Mouse (Mus musculus) adrenal gland, adult 8-10 months (tissue): ENCODE data around the gene Rnf187. TPM values are rescaled to one million over a fixed set of nuclear protein-coding genes. Genes with fewer than 3 reads are reported as not detected.

ENCODE experiments used
- DNase-seq: peaks from one replicate; pipeline ENCODE4 v3.0.0; 2022
- total RNA-seq, 4 experiments: library from RNA; stranded (reverse); gene quantifications; 2 replicates each; pipeline ENCODE4 v1.2.4; 2022

The Rnf187 gene
- 100 to 1,000 TPM; 179 to 200 (median 190) TPM for total RNA-seq

DNA sequence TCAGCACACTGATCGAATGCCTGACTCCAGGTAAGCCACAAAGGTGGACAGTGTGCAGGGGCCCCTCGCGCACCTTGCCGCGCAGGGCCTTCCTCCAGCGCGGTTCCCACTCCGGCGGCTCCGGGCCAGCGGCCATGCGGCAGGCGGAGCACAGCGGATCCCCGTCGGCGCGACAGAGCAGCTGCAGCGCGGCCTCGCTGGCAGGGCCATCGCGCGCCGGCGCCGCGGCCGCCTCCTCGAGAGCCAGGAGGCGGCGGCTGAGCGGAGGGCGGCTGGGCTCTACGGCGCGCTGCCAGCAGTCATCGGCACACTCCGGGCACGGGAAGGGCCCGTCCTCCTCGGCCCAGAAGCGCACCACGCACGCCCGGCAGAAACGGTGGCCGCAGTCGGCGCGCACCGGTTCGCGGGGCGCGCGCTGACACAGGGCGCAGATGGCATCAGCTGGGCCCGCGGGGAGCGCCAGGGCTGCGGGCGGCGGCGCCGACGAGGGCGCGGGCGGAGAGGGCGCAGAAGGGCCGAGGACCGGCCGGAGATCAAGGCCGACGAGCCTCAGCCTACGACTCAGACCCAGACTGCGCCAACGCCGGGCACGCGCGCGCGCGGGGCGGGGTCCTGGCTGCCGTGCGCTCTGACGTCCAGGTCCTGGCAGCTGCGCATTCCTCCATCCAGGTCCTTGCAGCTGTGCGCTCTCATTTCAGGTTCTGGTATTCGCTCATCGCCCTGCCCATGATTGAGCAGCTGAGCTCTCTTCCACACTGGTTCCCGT lies at the start of gene Rnf187:
Gene Rnf187, minus strand, starts transcription at position 595 of the 766 bp plus-strand sequence.
- DNase-seq: peak; percentile 89

- no peak for DNase-seq
Measured at GRCm38 (mm10) chr11:58985299-58985917, 46.7 kb upstream of the Rnf187 start.

GRCm38 (mm10) chr11:58984657-58985056 lies 45.9 kb upstream of the Rnf187 start:
- no peak for DNase-seq

- no peak for DNase-seq
Measured at GRCm38 (mm10) chr11:58983691-58984341, 45.1 kb upstream of the Rnf187 start.

GRCm38 (mm10) chr11:58982471-58983097 lies 43.9 kb upstream of the Rnf187 start:
- DNase-seq: no peak

DNA sequence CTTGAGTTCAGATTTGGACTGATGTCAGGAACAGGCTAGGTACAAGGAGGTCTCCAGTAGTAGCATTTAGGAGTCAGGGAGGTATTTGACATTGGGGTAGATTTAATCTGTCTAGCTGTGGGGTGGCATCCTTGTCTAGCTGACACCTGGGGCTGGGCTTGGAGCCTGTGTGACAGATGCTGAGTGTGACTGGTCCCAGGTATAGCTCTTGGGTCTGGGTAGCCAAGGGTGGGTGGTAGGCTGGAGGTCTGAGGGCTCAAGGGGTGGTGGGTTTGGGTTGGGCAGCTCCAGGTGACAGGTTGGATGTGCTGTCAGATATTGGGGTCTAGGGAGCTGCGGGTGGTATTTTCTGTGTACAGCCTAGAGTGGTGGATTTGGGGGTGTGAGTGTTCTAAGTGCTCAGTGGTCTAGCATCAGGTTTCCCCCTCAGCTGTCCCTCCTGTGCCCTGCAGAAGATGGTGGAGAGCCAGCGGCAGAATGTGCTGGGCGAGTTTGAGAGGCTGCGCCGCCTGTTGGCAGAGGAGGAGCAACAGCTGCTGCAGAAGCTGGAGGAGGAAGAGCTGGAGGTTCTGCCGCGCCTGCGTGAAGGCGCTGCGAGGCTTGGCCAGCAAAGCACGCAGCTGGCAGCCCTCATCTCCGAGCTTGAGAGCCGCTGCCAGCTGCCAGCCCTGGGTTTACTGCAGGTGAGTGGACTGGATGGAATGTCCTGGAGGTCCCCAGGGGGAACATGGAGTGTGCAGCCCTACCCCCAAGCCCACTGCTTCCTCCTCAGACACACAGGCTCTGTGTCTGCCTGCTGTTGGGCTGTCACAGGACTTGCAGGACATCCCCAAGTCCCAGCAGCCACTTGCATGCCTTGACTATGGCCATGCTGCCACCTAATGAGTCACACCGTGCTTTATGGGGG lies 43.1 kb upstream of the Rnf187 start:
- no peak for DNase-seq

- no peak for DNase-seq
Measured at GRCm38 (mm10) chr11:58980381-58980990, 41.8 kb upstream of the Rnf187 start.

GRCm38 (mm10) chr11:58979661-58980060 lies 40.9 kb upstream of the Rnf187 start:
- DNase-seq: no peak

DNA sequence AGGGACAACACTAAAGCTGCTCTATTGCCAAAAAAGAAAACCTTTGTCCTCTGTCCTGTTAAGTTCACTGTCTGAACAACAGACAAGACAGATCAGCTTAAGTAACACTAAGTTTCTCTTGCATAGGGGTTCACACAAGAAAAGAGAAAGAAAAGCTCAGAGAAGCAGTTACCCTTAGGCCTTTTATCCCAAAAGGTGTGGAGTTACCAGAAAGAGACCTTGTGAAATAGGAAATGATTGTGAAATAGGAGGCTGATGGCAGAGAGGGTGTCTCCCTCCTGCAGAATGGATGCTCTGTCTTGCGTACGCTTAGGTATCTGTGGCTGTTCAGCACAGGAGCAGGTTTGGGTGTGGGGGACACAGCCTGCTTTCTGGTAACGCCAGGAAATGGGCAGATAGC lies 40.5 kb upstream of the Rnf187 start:
- no peak for DNase-seq

- DNase-seq: no peak
Measured at GRCm38 (mm10) chr11:58978706-58979030, 40.0 kb upstream of the Rnf187 start.

DNA sequence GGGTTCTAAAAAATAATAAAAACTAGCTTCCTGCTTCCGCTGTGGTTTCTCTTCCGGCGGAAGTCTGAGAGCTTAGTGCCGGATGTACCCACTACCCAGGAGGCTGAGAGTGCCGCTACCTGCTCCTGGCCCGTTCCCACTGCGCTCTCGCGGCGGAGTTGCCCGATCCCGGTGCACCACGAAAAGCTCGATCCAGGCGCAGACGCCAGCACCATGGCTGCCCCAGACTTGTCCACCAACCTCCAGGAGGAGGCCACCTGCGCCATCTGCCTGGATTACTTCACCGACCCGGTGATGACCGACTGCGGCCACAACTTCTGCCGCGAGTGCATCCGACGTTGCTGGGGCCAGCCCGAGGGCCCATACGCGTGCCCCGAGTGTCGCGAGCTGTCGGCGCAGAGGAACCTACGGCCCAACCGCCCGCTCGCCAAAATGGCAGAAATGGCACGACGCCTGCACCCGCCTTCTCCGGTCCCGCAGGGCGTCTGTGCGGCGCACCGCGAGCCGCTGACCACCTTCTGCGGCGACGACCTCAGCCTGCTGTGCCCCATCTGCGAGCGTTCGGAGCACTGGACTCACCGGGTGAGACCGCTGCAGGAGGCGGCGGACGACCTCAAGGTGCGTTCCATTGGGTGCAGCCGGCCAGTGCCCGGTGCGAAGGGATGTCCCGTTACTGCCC lies 39.5 kb upstream of the Rnf187 start, which contains the start of gene Trim11:
Gene Trim11, plus strand, starts transcription at position 67 of the 679 bp plus-strand sequence.
- no peak for DNase-seq

DNA sequence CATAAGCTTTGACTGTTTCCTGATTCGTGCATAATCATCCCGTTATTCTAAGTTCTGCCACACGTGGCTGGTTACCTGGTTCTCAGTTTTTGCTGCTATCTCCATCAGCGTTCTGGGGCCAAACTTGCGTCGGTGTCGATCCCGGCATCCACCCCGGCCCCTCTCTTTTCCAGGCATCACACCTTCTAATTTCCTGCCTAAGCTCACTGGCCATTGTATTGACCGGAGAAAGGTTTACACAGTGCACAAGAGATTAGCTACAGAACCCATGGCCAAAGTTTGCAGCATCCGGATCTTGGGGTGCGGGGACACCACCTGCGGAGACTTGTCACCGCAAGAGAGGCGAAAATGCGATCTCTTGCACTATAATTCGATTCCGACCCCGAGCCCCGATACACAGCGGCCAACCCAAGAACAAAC lies 38.9 kb upstream of the Rnf187 start:
- DNase-seq: no peak

DNA sequence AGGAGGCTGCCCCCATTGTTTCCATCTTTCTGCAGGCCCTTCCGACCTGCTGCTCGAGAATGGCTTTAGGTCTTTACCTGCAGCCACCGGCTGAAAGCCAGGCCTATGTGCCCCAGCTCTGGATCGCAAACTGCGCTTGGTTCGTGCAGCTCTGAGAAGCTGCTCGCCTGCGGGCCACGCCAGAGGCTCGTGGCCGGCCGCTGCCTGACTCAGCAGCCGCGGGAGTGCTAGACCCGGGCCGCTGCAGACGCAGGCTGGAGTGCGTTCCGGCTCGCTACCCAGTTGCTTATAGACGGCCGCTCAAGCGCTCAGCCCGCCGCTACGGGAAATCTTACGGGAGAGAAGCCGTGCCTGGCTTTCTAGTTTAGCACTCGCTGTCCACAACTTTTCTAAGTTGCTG lies 38.4 kb upstream of the Rnf187 start:
- no peak for DNase-seq

DNA sequence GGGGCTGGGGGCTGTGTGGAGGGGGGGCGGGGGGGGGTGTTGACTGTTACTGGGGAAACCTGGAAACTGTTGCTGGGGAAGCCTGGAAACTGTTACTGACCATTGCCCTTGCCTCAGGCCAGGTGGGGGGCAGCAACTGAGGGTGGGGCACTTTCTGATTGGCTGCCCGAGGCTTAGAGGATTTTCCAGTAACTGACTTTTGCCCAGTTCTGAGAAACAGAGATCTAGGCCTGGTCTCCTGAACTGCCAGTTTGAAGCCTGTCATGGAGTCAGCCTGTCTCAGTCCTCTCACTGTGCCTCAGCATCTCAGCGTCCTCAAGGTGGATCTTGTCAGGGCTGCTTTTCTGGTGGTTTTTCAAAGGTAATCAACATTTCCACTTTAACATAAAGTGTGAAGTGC lies 35.7 kb upstream of the Rnf187 start:
- no peak for DNase-seq

- DNase-seq: no peak
Measured at GRCm38 (mm10) chr11:58971796-58972195, 33.1 kb upstream of the Rnf187 start.

- DNase-seq: no peak
Measured at GRCm38 (mm10) chr11:58970831-58971530, 32.3 kb upstream of the Rnf187 start.

DNA sequence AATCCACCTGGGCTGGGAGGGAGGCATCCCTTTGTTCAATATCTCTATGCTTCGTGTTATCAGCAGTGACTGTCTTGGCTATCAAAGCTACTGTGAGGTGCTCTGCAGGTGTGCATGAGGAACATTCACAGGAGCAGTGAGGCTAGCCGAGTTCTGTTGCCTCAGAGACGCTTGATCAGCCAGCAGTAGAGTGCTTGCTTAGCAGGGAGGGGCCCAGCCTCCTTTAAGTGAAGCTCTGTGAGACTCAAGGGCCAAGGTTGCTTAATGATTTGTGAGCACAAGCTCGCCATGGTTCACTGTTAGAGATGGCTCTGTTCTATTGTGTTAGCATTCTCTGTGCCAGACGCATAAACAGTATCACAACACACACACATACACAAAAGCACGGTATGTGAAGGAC lies 30.9 kb upstream of the Rnf187 start:
- no peak for DNase-seq

DNA sequence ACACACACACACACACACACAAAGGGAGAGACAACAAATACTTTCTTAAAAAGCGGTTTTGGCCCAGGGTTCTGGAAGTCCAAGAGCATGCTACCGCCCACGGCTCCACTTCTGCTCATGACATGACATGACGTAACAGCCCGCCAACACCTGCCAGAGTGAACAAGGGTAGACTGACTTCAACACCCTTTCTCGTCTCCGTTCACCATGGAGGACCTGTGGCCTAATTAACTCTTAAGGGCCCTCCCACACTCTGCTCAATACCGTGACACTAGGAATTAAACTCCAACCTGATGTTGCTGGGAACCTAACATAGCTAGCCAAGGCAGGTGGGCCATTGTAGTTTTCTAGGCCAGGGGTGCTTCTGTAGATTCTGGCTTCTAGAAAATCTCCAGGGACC lies 30.3 kb upstream of the Rnf187 start:
- DNase-seq: no peak

DNA sequence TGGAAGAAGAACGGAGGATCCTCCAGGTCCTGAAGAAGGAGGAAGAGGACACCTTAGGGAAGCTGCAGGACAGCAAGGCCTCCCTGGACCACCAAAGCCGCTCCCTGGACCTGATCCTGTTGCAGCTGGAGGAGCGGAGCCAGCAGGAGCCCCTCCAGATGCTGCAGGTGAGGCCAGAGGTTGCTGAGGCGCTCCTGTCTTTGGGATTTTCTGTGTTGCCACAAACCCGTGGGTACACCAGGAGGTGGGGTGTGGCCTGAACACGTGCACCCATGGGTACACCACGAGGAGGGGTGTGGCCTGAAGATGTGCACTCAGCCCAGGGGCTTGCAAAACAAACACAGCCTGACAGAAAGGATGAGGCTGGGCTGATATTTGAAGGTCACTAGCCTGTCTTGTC lies 29.8 kb upstream of the Rnf187 start:
- DNase-seq: no peak

DNA sequence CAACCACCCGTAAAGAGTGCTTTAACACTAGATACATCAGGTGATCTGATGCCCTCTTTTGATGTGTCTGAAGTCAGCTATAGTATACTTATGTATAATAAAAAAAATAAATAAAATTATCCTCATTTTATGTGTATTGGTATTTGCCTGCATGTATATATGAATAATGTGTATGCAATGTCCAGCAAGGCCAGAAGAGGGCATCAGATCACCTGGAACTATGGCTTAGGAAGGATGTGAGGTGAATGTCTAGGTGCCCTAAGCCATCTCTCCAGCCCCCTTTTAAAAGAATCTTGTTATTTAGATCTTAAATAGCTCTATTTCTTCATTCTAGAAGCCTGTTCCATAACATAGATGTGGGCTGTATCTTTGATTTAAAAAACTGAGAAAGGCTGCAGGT lies 28.6 kb upstream of the Rnf187 start:
- no peak for DNase-seq
